Mouse (Mus musculus) forebrain, embryonic 15.5 days (tissue): ENCODE data around the gene Rpl13a. TPM values are rescaled to one million over a fixed set of nuclear protein-coding genes. Genes with fewer than 3 reads are reported as not detected.

ENCODE experiments used
- ATAC-seq: fragments of 200-750 bp; cut with Nextera tagmentation; replicated peaks from 2 replicates; pipeline ENCODE4 v1.8.0; 2017; ENCODE audit warnings: mild to moderate bottlenecking, moderate TSS enrichment, moderate library complexity
- H3K27ac ChIP-seq: fragments of 300-500 bp; sonication (generic); replicated peaks from 2 replicates; pipeline ENCODE4 v1.5.1; 2015; ENCODE audit warnings: mild to moderate bottlenecking, inconsistent platforms
- H3K27me3 ChIP-seq: fragments of 300-500 bp; sonication (generic); 2 replicates; pipeline ENCODE4 v1.6.1; 2015; ENCODE audit warnings: inconsistent platforms
- H3K36me3 ChIP-seq: fragments of 300-500 bp; sonication (generic); 2 replicates; pipeline ENCODE4 v1.6.1; 2015; ENCODE audit warnings: mild to moderate bottlenecking, inconsistent platforms
- H3K4me1 ChIP-seq: fragments of 300-500 bp; sonication (generic); 2 replicates; pipeline ENCODE4 v1.6.1; 2015; ENCODE audit warnings: inconsistent platforms
- H3K4me2 ChIP-seq: fragments of 300-500 bp; sonication (generic); replicated peaks from 2 replicates; pipeline ENCODE4 v1.6.1; 2015; ENCODE audit warnings: mild to moderate bottlenecking, inconsistent platforms
- H3K4me3 ChIP-seq: fragments of 300-500 bp; sonication (generic); 2 replicates; pipeline ENCODE4 v1.5.1; 2015; ENCODE audit warnings: mild to moderate bottlenecking, inconsistent platforms
- H3K9ac ChIP-seq: fragments of 300-500 bp; sonication (generic); replicated peaks from 2 replicates; pipeline ENCODE4 v1.6.1; 2015; ENCODE audit warnings: mild to moderate bottlenecking, inconsistent platforms
- H3K9me3 ChIP-seq: fragments of 300-500 bp; sonication (generic); 2 replicates; pipeline ENCODE4 v1.6.1; 2016; ENCODE audit warnings: inconsistent platforms
- WGBS: fragments of 180-500 bp; shearing (Covaris S2); methylation state at CpG from one replicate; pipeline ENCODE4 v1.1.7; 2015; ENCODE audit warnings: mixed read lengths; 5-methylcytosine and 5-hydroxymethylcytosine counted together
- polyA plus RNA-seq: library from polyadenylated mRNA; unstranded; fragments of >200 nt; fragmentation: Nextera tagmentation; extraction: Ambion mirVana; gene quantifications from 2 replicates; pipeline ENCODE4 v1.2.1, GENCODE M21; 2015

The Rpl13a gene
- polyA plus RNA-seq, 1 experiment from 2014 or later: 890 TPM

DNA sequence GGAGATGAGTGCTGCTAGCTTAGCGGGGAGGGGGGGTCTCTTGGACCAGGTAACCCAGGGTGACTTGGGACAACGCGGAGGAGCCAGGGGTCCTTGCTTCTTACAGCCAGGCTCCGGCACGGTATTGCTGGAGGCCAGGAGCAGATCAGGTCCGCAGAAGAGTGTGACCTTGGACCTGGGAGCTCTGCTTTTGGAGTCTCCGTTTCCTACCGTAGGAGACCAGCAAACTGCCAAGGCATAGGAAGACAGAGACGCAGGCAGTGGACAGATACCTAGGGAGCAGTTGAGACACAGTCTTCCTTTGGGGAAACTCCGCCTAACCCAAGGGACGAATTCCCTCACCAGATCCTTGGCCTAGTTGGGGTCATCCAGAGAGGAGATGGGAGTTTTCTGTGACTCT, 37.1 kb upstream of the Rpl13a start:
- WGBS: 39% methylated on average over 11 of the region's 11 CpGs
- H3K4me3 ChIP-seq: peak overlapping the region; percentile 49

DNA sequence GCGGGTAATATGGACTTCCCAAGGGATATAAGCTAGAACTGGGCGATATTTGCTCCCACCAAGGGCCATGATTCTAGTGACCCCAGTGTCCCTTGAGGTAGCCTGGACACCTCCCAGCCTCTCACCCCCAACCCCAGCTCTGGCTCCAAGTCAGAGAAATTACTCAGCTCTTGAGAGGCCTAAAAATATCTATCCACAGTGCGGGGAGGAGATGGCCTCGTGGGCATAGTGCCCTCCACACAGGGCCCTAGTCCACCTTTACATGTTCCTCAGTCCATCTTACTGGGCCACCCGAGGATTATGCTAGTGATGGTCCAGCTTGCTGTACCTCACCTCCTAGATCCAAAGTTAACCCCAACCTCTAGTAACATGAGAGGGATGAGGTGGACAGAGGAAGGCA, 36.3 kb upstream of the Rpl13a start:
- Histone ChIP-seq H3K4me1 (peaks cover 48% of the 10 kb centered on the region), H3K9ac (peak overlapping the region; percentile 52; the same call in 1 of the 2 replicates), H3K27ac (0 out of 2 replicates have a peak overlapping the region, but pooled peaks have one; percentile 27), H3K9me3 (no peaks in the 10 kb centered on the region), H3K36me3 (no peaks in the 10 kb centered on the region), H3K4me2 (peak overlapping the region; percentile 55), H3K27me3 (peaks cover 60% of the 10 kb centered on the region), H3K4me3 (peak overlapping the region; percentile 49)
- 59% methylated on average over 5 of the region's 5 CpGs for WGBS
- no peak for ATAC-seq

More for the DNA sequence above, 37.1 kb upstream of the Rpl13a start:
- Histone ChIP-seq H3K4me2 (peak overlapping the region; percentile 55), H3K4me1 (peaks cover 48% of the 10 kb centered on the region), H3K36me3 (no peaks in the 10 kb centered on the region), H3K27me3 (peaks cover 67% of the 10 kb centered on the region), H3K27ac (0 out of 2 replicates have a peak overlapping the region, but pooled peaks have one; percentile 9), H3K9me3 (no peaks in the 10 kb centered on the region), H3K9ac (no peak overlapping the region)
- no peak for ATAC-seq

DNA sequence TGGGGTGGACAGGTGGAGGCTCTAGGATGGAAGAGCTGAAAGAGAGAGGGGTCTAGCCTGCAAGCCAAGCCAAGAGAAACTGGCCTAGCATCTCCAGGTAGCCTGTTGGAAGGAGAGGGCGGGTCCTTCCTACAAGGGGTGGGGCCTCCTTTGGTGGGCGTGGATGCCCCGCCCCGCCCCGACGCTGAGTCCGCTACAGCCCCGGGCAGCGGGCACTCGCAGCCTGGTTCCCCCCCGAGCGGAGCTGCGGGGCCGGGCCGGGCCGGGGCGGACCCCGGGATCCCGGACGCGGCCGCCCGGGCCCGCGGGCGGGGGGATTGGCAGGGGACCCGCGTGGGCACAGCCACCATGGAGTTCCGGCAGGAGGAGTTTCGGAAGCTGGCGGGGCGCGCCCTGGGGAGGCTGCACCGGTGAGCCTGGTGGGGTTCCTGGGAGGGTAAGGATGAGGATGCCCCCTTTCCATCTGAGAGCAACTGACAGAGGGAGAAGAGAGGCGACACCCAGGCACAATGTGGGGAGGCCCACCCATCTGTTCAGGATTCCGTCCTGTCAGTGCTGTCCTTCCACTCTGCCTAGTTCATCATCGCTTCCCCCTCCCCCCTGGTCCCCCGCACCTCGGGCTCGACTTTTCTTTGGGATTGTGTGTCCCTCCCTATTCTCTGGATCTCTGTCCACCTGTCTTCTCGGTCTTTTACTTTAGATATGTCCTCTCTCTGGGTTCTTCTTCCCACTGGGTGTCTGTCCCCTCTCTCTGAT, 35.4 kb upstream of the Rpl13a start, which contains the start of gene Slc17a7:
TSS of gene Slc17a7 (plus strand) at position 215 of the 756 bp plus-strand sequence.
- Histone ChIP-seq H3K4me3 (peak within 1 kb of the TSS; percentile 49), H3K9ac (peak within 1 kb of the TSS; percentile 52), H3K4me2 (peak within 1 kb of the TSS; percentile 55), H3K9me3 (no peaks in the 10 kb centered on the region), H3K27me3 (peaks cover 51% of the 10 kb centered on the region), H3K4me1 (peaks cover 48% of the 10 kb centered on the region), H3K27ac (peak within 1 kb of the TSS; percentile 27; the same call in 1 of the 2 replicates), H3K36me3 (no peaks in the 10 kb centered on the region)
- 1% methylated on average over 40 of the region's 41 CpGs for WGBS
- ATAC-seq: no peak

DNA sequence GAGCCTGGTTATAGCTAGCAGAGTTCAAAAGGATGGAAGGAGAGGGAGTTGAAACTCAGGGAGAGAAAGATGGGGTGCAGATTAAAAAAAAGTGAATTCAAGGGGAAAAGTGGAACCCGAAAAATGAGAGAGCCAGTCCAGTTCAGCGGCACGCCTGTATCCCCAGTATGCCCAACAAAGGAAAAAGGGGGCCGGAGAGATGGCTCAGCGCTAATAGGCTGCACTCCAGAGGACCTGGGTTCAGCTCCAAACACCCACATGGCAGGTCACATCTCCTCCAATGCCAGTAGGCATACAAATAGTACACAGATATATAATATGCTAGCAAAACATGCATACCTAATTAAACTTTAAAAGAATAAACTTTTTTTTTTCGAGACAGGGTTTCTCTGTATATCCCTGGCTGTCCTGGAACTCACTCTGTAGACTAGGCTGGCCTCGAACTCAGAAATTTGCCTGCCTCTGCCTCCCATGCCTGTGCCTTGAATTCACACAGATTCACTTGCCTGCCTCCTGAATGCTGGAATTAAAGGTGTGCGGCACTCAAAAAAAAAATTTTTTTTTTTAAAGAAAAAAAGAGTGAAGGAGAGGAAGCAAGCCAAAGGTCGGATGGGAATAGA, 34.5 kb upstream of the Rpl13a start:
- Histone ChIP-seq H3K36me3 (0 out of 2 replicates have a peak, but pooled peaks cover 2% of the 10 kb centered on the region), H3K4me3 (peak overlapping the region; percentile 49; the same call in 1 of the 2 replicates), H3K9ac (no peak overlapping the region), H3K4me1 (peaks cover 40% of the 10 kb centered on the region), H3K27me3 (peaks cover 45% of the 10 kb centered on the region), H3K9me3 (no peaks in the 10 kb centered on the region), H3K27ac (no peak overlapping the region), H3K4me2 (no peak overlapping the region)
- ATAC-seq: no peak
- WGBS: 70% methylated on average over 9 of the region's 9 CpGs

DNA sequence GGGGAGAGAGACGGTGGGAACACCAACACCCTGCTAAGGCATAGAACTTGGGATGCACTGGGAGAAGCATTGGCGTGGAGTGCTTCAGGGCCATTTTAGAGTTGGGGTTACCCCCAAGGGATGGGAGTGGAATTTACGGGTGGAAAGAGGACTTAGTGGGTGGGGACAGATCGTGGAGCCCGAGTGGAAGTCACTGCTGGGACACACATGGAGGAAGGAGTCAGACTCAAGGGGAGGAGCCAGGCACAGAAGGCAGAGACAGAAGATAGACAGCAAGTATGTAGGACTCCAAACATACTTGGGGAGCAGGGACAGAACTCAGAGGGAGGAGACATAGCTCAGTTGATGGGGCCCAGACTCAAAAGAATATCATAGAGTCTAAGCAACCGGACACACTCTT, 34.0 kb upstream of the Rpl13a start:
- Histone ChIP-seq H3K4me2 (peak overlapping the region; percentile 44), H3K9me3 (no peaks in the 10 kb centered on the region), H3K36me3 (0 out of 2 replicates have a peak, but pooled peaks cover 2% of the 10 kb centered on the region), H3K27ac (peak overlapping the region; percentile 26), H3K9ac (no peak overlapping the region; the same call in 1 of the 2 replicates), H3K27me3 (peaks cover 40% of the 10 kb centered on the region), H3K4me1 (peaks cover 34% of the 10 kb centered on the region), H3K4me3 (peak overlapping the region; percentile 32)
- ATAC-seq: no peak
- WGBS: 23% methylated on average over 6 of the region's 6 CpGs

DNA sequence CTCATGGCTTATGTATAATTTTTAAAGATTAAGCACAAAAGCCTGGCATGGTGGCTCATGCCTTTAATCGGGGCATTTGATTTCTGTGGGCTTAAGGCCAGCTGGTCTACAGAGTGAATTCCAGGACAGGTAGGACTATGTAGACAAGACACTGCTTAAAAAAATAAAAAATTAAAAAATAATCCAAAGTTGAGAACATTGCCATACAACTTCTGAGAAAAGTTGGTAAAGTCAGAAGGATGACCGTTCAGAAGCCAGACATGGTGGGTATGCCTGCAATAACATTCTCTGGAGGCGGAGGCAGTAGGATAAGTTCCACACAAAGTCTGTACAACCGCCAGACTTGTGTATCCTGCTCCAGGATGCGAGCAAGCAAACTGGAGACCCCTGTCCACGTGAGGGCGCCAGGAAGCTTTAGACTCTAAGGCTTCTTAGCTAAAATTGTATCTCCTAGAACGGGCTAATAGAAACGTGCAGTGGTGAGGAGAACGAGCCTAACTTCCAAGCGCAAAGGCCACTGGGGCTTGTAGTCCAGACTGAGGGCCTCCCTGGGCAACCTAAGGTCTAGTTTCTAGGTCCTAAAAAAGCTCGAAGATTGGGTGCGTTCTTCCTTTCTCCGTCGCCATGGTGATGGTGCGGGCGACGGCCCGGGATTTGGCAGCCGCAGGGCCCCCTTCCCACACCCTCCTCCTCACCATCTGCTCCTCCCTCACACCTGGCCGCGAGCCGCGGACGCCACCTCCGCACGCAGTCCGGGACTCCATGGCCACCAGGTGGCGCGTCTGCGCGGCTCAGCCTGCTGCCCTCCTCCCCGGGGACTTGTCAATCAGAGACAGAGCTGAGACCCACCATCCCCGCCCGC, 33.3 kb upstream of the Rpl13a start:
- Histone ChIP-seq H3K27ac (peak overlapping the region; percentile 26), H3K4me2 (peak overlapping the region; percentile 44), H3K27me3 (peaks cover 37% of the 10 kb centered on the region), H3K4me1 (peaks cover 29% of the 10 kb centered on the region), H3K4me3 (peak overlapping the region; percentile 32), H3K9me3 (no peaks in the 10 kb centered on the region), H3K36me3 (0 out of 2 replicates have a peak, but pooled peaks cover 2% of the 10 kb centered on the region), H3K9ac (no peak overlapping the region; the same call in 1 of the 2 replicates)
- whole genome bisulfite sequencing: 4% methylated on average over 35 of the region's 35 CpGs
- ATAC-seq: peak; percentile 89

DNA sequence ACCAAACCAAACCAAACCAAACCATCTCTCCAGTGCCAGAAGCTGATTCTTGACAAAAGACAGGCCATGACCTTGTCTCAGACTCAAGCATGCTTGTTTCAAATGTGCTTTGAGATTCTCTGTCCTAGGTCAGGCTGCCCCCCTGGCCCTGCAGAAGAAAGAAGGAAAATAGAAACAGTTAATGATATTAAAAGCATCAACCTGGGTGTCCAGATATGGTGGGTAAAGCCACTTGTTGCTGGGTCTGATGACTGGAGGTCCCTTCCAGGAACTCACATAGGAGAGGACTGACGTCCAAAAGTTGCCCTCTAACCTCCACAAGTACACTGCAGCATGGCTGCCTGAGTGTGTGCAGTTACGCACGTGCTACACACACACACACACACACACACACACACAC, 32.3 kb upstream of the Rpl13a start:
- H3K27me3 ChIP-seq: peaks cover 27% of the 10 kb centered on the region
- H3K27ac ChIP-seq: no peak overlapping the region
- no peak overlapping the region for H3K4me3 ChIP-seq
- H3K9me3 ChIP-seq: no peaks in the 10 kb centered on the region
- 95% methylated on average over 3 of the region's 3 CpGs for WGBS
- 0 out of 2 replicates have a peak, but pooled peaks cover 2% of the 10 kb centered on the region for H3K36me3 ChIP-seq
- H3K4me1 ChIP-seq: peaks cover 24% of the 10 kb centered on the region
- H3K4me2 ChIP-seq: no peak overlapping the region
- H3K9ac ChIP-seq: no peak overlapping the region
- ATAC-seq: no peak

DNA sequence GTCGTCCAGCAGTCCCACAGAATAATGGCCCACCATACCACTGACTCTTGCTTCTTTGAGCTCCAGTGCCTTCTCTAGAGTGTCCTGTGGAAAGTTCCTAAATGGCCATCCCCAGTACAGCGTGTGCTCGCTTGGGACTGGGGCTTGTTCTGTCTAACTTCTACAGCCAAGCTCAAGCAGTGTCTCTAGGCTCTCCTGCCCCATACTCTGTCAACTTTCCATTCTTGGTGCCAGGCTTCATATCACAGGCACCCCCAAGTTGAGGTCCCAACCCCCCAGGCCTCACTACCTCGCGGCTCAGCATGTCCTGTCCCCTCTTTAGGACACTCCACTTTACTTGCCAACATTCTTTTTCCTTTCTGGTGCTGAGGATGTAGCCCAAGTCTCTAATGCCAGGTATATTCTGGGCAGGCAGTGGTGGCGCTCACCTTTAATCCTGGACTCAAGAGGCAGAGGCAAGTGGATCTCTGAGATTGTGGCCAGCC, 31.8 kb upstream of the Rpl13a start:
- no peaks in the 10 kb centered on the region for H3K9me3 ChIP-seq
- H3K27ac ChIP-seq: no peak overlapping the region
- ATAC-seq: no peak
- WGBS: 91% methylated on average over 6 of the region's 6 CpGs
- 0 out of 2 replicates have a peak, but pooled peaks cover 2% of the 10 kb centered on the region for H3K36me3 ChIP-seq
- no peak overlapping the region for H3K9ac ChIP-seq
- peaks cover 24% of the 10 kb centered on the region for H3K4me1 ChIP-seq
- peaks cover 22% of the 10 kb centered on the region for H3K27me3 ChIP-seq
- no peak overlapping the region for H3K4me2 ChIP-seq
- H3K4me3 ChIP-seq: no peak overlapping the region

DNA sequence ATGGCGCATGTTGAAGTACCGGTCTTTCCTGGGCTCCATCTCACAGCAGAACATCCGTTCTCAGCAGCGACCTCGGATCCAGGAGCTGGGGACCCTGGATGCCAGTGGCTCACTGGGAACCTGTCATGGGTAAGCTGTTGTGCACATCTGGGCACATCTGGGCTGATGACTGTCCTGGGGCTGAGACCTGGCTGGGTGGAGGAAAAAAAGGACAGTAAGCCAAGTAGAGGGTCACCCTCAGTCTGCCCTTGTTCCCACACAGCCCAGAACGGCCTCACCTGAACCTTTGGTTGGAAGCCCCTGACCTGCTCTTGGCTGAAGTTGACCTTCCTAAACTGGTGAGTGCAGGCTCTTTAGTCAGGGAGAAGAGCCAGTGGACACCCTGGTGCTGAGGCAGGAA, 30.4 kb upstream of the Rpl13a start:
- Histone ChIP-seq H3K9me3 (no peaks in the 10 kb centered on the region), H3K4me3 (no peak overlapping the region), H3K27me3 (peaks cover 9% of the 10 kb centered on the region), H3K4me2 (no peak overlapping the region), H3K36me3 (0 out of 2 replicates have a peak, but pooled peaks cover 2% of the 10 kb centered on the region), H3K9ac (no peak overlapping the region), H3K27ac (no peak overlapping the region), H3K4me1 (peaks cover 28% of the 10 kb centered on the region)
- WGBS: 93% methylated on average over 6 of the region's 6 CpGs
- no peak for ATAC-seq

DNA sequence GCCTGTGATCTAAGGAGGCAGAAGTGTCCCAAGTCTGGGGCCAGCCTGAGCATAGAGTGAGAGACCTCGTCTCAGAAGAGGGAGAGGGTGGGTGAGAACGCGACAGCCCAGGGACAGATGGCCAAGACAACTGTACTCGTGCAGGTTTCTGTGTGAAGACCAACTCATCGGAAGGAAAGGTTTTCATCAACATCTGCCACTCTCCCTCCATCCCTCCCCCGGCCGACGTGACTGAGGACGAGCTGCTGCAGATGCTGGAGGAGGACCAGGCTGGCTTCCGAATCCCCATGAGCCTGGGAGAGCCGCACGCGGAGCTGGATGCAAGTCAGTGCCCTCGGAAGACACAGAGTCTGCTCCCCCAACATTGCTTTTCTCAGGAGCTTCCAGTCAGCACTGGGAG, 28.9 kb upstream of the Rpl13a start:
- H3K27me3 ChIP-seq: no peaks in the 10 kb centered on the region
- no peak overlapping the region for H3K4me3 ChIP-seq
- peaks cover 23% of the 10 kb centered on the region for H3K4me1 ChIP-seq
- H3K27ac ChIP-seq: no peak overlapping the region
- 82% methylated on average over 14 of the region's 14 CpGs for WGBS
- ATAC-seq: no peak
- no peak overlapping the region for H3K4me2 ChIP-seq
- H3K9ac ChIP-seq: no peak overlapping the region
- H3K9me3 ChIP-seq: no peaks in the 10 kb centered on the region
- H3K36me3 ChIP-seq: 0 out of 2 replicates have a peak, but pooled peaks cover 2% of the 10 kb centered on the region

DNA sequence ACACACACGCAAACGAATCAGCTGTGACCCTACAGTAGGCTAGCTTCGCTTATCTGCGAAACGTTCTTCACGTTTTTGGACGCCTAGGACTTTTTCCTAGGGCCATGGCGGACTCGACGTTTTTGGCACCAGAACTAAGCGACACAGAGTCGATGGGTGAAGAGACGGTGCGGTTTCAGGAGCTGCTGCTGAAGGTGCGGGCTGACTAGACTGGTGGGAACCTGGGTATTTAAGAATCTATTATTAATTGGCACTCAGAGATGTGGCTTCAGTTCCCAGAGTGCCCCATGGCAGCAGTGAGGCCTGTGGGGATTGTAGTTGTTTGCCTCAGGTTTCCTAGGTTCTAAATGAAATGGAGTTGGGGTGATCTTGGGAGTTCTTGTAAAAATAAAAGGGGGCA, 27.6 kb upstream of the Rpl13a start:
- Histone ChIP-seq H3K36me3 (0 out of 2 replicates have a peak, but pooled peaks cover 2% of the 10 kb centered on the region), H3K27ac (no peak overlapping the region), H3K9ac (no peak overlapping the region), H3K4me3 (no peak overlapping the region), H3K9me3 (no peaks in the 10 kb centered on the region), H3K27me3 (no peaks in the 10 kb centered on the region), H3K4me1 (peaks cover 15% of the 10 kb centered on the region), H3K4me2 (no peak overlapping the region)
- no peak for ATAC-seq
- WGBS: 95% methylated on average over 15 of the region's 15 CpGs
